Mouse (Mus musculus): Measurements from ENCODE around the gene Cd8a.
A peak's percentile ranks its signal among the peaks of the same experiment; 100 is the strongest.
"Not testable (repeated sequence)": the region's sequence is repeated elsewhere in the genome, so short reads cannot be mapped to it uniquely, and the experiment has no call there.

Gene Cd8a

DNA sequence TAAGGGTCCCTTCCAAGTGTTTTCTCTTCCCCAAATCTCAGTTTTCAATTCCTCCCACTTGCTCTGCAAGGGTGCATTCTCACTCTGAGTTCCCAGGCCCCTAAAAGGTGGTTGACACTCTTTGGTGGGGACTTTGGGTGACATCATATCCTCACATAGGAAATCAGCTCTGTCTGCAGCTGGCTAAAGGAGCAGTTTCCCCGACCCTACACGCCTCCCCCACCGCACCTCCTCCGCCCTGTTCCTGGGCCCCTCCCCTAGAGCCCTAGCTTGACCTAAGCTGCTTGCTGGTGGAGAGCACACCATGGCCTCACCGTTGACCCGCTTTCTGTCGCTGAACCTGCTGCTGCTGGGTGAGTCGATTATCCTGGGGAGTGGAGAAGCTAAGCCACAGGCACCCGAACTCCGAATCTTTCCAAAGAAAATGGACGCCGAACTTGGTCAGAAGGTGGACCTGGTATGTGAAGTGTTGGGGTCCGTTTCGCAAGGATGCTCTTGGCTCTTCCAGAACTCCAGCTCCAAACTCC lies at the start of gene Cd8a:
Cd8a (plus strand) TSS at position 179 of the 527 bp plus-strand sequence.
- DNase-seq (ENCODE audit: low read depth, low spot score), result no peak

DNA sequence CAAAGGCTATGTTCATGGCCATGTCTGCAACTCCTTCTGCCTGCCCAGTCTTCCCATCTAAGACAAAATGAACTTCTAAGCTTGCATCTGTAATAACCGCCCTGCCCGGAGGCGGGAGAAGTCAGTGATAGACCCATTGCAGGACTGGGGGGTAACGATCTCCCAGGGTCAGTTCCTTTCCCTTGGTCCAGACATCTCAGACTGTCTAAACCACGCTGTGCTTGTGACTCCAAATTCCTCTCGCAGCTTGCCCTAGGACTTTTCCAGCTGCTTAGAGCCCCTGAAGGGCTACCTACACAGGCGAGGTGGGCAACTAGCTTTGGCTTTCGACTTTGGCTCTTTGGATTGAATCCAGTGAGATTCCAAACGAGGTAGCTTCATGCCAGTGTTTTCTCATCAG lies 48.4 kb upstream of the Cd8a start:
- no peak for DNase-seq (ENCODE audit: low read depth, low spot score)

GRCm38 (mm10) chr6:71329881-71330280 lies 43.3 kb upstream of the Cd8a start:
- no peak for DNase-seq (ENCODE audit: low read depth, low spot score)

DNA sequence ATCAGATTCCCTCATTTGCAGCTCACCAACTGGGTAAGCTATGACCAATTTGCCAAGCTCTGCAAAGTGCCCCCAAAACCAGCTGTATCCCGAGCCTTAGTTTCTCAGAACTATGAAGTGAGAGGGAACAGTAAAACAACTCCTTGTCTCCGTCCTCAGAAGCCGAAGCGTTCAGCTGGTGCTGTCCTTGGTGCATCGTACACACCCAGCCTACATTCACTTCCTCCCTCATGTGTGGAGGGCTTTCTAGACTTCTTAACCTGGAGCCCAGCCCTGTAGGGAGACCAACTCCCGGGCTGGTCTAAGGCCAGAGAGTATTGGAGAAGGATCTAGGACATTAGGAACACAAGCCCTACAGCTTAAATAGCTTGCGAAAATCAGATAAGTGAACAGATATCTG lies 42.7 kb upstream of the Cd8a start:
- DNase-seq (ENCODE audit: low read depth, low spot score), result no peak

DNA sequence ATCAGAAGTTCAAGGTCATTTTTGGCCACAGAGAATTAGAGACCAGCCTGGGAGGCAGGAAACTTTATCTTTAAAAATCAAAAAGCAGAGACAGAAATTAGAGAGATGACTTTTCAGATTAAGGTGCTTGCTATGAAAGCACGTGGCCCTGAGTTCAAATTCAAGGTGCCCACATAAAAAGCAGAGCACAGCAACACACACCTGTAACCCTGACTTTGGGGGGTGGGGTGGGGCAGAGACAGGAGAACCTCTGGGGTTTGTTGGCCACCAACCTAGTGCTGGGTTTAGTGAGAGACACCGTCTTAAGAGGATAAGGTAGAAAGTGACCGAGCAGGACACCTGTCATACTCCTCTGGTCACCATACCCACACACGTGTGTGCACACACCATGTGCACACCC lies 41.7 kb upstream of the Cd8a start:
- not testable (repeated sequence) for DNase-seq (ENCODE audit: low read depth, low spot score)

- no peak for DNase-seq (ENCODE audit: low read depth, low spot score)
Observed at GRCm38 (mm10) chr6:71332236-71332965, 40.8 kb upstream of the Cd8a start.

GRCm38 (mm10) chr6:71333031-71333430 lies 40.2 kb upstream of the Cd8a start:
- DNase-seq (ENCODE audit: low read depth, low spot score), result no peak

- DNase-seq (ENCODE audit: low read depth, low spot score), result no peak
Observed at GRCm38 (mm10) chr6:71333578-71334273, 39.5 kb upstream of the Cd8a start.

DNA sequence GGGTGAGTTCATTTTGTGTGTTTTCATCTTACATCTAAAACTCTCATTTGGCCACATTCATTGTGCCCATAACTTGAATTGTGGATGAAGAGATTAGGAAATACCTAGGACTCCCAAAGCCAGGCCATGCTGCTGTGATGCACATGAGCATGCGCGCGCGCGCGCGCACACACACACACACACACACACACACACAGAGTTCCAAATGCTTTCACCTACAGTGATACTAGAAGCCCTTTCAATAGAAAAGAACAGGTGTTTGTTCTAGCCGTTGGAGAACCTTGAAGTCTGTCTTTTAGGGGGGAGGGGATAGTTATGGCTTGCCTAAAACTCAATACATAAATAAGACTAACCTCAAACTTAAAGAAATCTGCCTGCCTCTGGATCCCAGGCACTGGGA lies 35.6 kb upstream of the Cd8a start:
- peak; percentile 27 for DNase-seq (ENCODE audit: low read depth, low spot score)

GRCm38 (mm10) chr6:71338941-71339340 lies 34.3 kb upstream of the Cd8a start:
- no peak for DNase-seq (ENCODE audit: low read depth, low spot score)

DNA sequence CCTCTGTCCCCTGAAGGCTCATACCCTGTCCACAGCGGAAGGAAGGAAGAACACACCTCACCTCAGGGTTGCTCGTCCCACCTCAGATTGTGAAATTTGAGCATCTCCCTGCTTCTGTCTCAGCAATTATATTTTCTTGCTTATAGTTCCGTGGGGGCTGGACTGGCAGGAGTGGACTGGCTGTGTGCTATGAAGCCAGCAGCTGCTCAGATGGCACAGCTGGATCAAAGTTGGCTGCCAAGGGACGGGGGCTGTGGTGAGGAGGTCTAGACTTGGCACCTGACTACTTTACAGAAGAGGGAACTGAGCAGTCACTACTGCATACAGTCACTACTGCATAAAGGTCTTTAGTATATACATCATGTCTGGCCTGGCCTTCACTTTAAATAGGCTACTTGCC lies 33.9 kb upstream of the Cd8a start:
- DNase-seq (ENCODE audit: low read depth, low spot score), result no peak

DNA sequence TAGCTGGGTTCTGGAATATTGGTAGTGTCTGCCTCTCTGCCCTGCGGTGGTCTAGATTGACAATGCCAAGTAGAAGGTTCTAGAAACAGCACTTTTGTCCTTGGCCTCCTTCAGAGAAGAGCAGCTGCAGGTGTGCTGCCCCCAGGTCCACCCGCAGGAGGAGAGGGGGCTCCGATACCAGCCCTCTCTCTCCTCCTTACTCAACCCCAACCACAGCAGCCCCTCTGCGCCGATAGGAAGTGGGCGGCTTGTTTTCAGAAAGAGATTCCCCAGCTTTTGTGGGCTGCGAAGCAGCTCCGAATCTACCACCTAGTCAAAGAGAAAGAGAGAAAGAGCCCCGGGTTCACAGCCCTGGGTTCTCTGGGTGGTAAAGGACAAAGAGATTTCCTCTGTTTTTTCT lies 32.0 kb upstream of the Cd8a start:
- DNase-seq (ENCODE audit: low read depth, low spot score), result no peak

- DNase-seq (ENCODE audit: low read depth, low spot score), result no peak
Observed at GRCm38 (mm10) chr6:71348006-71348405, 25.2 kb upstream of the Cd8a start.

DNA sequence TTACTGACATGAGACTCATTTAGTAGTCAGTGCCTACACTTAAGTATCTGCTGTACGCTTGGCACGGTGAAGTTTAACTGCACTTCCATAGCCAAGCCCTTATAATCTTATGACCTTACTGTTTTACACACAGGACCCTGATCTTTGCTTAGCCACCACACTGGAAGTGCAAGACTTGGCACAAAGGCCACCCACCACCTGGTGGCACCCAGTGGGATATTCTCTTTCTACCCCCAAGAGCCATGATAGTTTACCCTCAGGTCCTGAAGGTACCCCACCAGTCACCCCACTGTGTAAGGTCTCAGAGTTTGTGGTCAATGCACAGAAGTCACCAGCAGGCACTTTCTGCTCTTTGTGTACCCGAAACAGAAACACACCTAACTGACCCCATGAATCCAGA lies 22.0 kb upstream of the Cd8a start:
- DNase-seq (ENCODE audit: low read depth, low spot score), result no peak

DNA sequence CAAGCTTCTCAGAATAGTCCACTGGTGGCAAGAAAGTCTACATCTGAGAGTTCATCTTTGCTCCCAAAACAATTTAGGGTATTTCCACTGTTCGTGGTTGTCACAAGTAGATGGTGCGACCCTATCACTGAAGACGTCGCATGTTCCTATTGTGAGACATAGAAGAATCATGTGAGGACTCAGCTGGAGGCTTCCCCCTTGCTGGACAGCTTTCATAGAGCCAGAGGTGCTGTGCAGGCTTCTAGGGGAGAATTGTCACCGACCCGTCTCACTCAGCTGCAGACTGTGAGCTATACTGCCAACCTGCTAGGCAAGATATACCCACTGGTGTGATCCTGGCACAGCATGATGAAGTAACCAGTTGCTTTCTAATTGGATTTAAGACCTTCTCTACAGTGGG lies 21.0 kb upstream of the Cd8a start:
- DNase-seq (ENCODE audit: low read depth, low spot score), result no peak

DNA sequence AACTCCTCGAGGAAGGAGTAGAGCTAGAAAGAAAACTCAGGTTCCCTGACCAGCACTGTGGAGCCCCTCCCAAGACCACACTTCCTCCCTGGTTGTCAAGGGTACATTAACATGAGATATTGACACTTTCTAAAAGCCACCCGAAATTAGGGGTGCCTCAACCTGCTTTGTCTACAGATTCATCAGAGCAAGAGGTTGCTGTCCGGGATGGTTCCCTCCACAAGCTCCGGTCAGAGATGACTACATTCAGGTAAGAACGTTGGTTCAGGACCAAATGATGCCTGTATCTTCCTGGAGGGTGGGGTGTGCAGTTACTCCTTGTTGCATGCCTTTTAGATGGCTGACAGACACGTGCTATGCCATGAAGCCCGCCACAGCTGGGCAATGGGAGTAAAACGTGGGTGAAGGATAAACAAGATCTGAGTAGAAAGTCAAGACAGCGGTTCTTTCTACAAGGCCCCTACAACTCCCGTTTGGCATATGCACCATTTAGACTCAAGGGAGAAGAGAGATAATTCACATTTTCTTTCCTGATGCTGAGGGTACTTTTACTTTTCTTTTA lies 20.3 kb upstream of the Cd8a start:
- DNase-seq (ENCODE audit: low read depth, low spot score), result no peak

GRCm38 (mm10) chr6:71353722-71354121 lies 19.5 kb upstream of the Cd8a start:
- no peak for DNase-seq (ENCODE audit: low read depth, low spot score)

DNA sequence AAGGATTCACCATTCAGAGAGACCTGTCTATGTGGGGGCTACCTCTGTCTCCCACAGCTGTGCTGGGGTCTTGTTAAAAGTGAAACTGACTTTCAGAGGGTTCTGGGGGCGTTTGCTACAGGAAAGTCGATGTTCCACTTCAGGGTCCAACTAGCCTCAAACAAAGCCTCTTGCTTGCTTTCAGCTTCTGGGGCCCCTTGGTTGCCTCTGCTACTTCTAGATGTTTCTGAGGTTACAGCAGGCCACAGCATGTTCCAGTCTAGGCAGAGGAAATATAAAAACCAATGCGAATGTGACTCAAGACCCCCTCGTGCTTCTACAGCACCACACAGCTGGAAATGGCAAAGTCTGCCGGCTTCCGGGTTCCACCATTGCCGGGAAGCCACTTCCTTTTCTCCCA lies 15.7 kb upstream of the Cd8a start:
- no peak for DNase-seq (ENCODE audit: low read depth, low spot score)

GRCm38 (mm10) chr6:71360221-71360620 lies 13.0 kb upstream of the Cd8a start:
- no peak for DNase-seq (ENCODE audit: low read depth, low spot score)

DNA sequence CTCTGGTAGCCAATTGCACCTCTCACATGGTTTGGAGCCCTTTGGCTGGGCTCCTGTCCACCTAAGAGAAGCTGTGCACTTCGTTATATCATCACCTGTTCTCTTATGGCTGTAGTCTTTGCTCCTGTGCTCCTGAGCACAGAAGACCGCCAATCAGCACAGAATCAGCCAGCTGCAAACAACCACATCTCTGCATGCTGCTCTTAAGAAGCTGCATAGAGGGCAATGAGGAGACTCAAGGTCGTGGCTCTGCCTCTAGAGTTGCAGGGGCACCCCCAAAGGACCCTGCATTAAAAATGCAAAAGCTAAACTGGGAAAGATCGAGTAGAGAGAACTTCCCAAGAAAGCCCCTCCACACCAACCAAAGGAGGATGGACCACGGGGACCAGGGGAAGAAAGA lies 12.5 kb upstream of the Cd8a start:
- DNase-seq (ENCODE audit: low read depth, low spot score), result no peak

GRCm38 (mm10) chr6:71361156-71361670 lies 12.0 kb upstream of the Cd8a start:
- DNase-seq (ENCODE audit: low read depth, low spot score), result no peak

- DNase-seq (ENCODE audit: low read depth, low spot score), result no peak
Observed at GRCm38 (mm10) chr6:71363995-71364394, 9.2 kb upstream of the Cd8a start.

- no peak for DNase-seq (ENCODE audit: low read depth, low spot score)
Observed at GRCm38 (mm10) chr6:71369416-71369815, 3.8 kb upstream of the Cd8a start.
